Mouse (Mus musculus) liver, embryonic 14.5 days (tissue): ENCODE data around the gene Olfr418. TPM values are rescaled to one million over a fixed set of nuclear protein-coding genes. Genes with fewer than 3 reads are reported as not detected.
"Not testable (repeated sequence)": the region's sequence is repeated elsewhere in the genome, so short reads cannot be mapped to it uniquely, and the experiment has no call there.

Experiments
- ATAC-seq: fragments of 200-750 bp; cut with Nextera tagmentation; 2 replicates; pipeline ENCODE4 v1.8.0; 2017; ENCODE audit warnings: moderate number of reproducible peaks, mild to moderate bottlenecking, moderate library complexity; ENCODE audit not compliant: insufficient read depth
- DNase-seq, 3 experiments: peaks; one replicate each; pipeline ENCODE4 v3.0.0-alpha.2; 2012 to 2013; ENCODE audit warnings: low read depth in 3 of 3, low spot score in 3 of 3
- H3K27ac ChIP-seq: fragments of 300-500 bp; sonication (generic); 2 replicates; pipeline ENCODE4 v1.5.1; 2014; ENCODE audit warnings: moderate library complexity, mild to moderate bottlenecking, control low read depth, inconsistent platforms
- H3K27me3 ChIP-seq: fragments of 300-500 bp; sonication (generic); 2 replicates; pipeline ENCODE4 v1.6.1; 2014; ENCODE audit warnings: mild to moderate bottlenecking, low read length, moderate library complexity; ENCODE audit not compliant: control insufficient read depth, insufficient read depth
- H3K36me3 ChIP-seq: fragments of 300-500 bp; sonication (generic); replicated peaks from 2 replicates; pipeline ENCODE4 v1.6.1; 2014; ENCODE audit warnings: low read depth; ENCODE audit not compliant: control insufficient read depth, insufficient read depth
- H3K4me1 ChIP-seq, 2 experiments: fragments of 200-500 bp in 1 of 2; fragments of 300-500 bp in 1 of 2; sonication (generic) in 1 of 2; replicated peaks; 2 replicates each; pipeline ENCODE4 v1.6.1; 2012 to 2014; ENCODE audit warnings: antibody characterized with exemption in 1 of 2, inconsistent platforms in 1 of 2, low read length in 1 of 2; ENCODE audit not compliant: control insufficient read depth in 2 of 2, insufficient read depth in 2 of 2
- H3K4me2 ChIP-seq: fragments of 300-500 bp; sonication (generic); 2 replicates; pipeline ENCODE4 v1.6.1; 2014; ENCODE audit warnings: low read depth, mild to moderate bottlenecking, control low read depth, moderate library complexity
- H3K4me3 ChIP-seq, 2 experiments: fragments of 200-500 bp in 1 of 2; fragments of 300-500 bp in 1 of 2; sonication (generic) in 1 of 2; 2 replicates each; pipeline ENCODE4 v1.5.1; 2012 to 2014; ENCODE audit warnings: low read depth in 2 of 2, low read length in 2 of 2, mild to moderate bottlenecking in 2 of 2, control low read depth in 1 of 2, inconsistent platforms in 1 of 2, moderate library complexity in 1 of 2; ENCODE audit not compliant: insufficient read depth in 1 of 2
- H3K9ac ChIP-seq: fragments of 300-500 bp; sonication (generic); replicated peaks from 2 replicates; pipeline ENCODE4 v1.6.1; 2014; ENCODE audit warnings: mild to moderate bottlenecking, control low read depth, moderate library complexity
- H3K9me3 ChIP-seq: fragments of 300-500 bp; sonication (generic); 2 replicates; pipeline ENCODE4 v1.6.1; 2016; ENCODE audit warnings: low read length, mixed read lengths; ENCODE audit not compliant: control insufficient read depth
- CTCF ChIP-seq: IDR thresholded peaks from 2 replicates; pipeline ENCODE4 v1.5.1; 2016; ENCODE audit warnings: antibody characterized with exemption, low read depth, control low read depth
- EP300 ChIP-seq: IDR thresholded peaks from 2 replicates; pipeline ENCODE4 v1.6.1; 2016; ENCODE audit warnings: antibody characterized with exemption, low read depth
- WGBS: fragments of 180-500 bp; shearing (Covaris S2); extraction: QIAGEN DNeasy Blood & Tissue Kit; methylation state at CpG from one replicate; pipeline ENCODE4 v1.1.7; 2014; ENCODE audit not compliant: insufficient replicate concordance; 5-methylcytosine and 5-hydroxymethylcytosine counted together
- polyA plus RNA-seq, 2 experiments: library from polyadenylated mRNA; depleted of rRNA in 1 of 2; stranded (reverse) in 1 of 2; unstranded in 1 of 2; fragments of >200 nt; fragmentation: Nextera tagmentation in 1 of 2; extraction: Ambion mirVana in 1 of 2; gene quantifications; 2 replicates each; pipeline versions ENCODE4 v1.2.1 to v1.2.3; 2012 to 2014

The Olfr418 gene
- polyA plus RNA-seq (2012; rRNA removed) (not detected in 2 replicates), polyA plus RNA-seq (2014; fragmentation: Nextera tagmentation; extraction: Ambion mirVana) (not detected in 2 replicates)

- H3K36me3 ChIP-seq, result no peaks in the 10 kb centered on the region
- ATAC-seq (no peak), DNase-seq (no peak)
- TF ChIP-seq CTCF (no peak), EP300 (no peak)
- no peaks in the 10 kb centered on the region for H3K27me3 ChIP-seq
- H3K4me3 ChIP-seq, result no peak within 1 kb of the TSS
- no peak within 1 kb of the TSS for H3K27ac ChIP-seq
- no peak within 1 kb of the TSS for H3K4me2 ChIP-seq
- H3K9ac ChIP-seq, result no peak within 1 kb of the TSS
- H3K4me1 ChIP-seq, result no peaks in the 10 kb centered on the region
- H3K9me3 ChIP-seq, result no peaks in the 10 kb centered on the region
Measured at GRCm38 (mm10) chr1:173265701-173266100, at the start of gene Olfr418. Olfr418 (plus strand) TSS chr1:173266001.

DNA sequence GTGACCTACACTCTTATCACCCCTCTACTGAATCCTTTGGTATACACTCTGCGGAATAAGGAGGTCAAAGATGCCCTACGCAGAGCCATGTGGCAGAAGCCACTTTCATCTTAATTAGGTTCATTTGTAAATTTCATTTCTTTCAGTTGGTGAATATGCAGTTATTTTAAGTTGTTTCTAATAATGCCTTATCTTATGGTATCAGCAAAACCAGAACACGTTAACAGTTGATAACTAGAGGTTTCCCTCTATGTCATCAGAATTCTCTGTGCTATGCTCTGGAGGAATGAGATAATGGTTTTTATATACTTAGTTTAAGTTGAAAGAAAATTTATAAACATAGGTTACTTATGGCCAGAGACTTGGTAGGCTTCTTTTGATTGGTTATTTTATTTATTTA is 49.3 kb upstream of the Olfr418 start:
- no peaks in the 10 kb centered on the region for H3K4me1 ChIP-seq
- ATAC-seq, result no peak
- H3K27ac ChIP-seq, result no peak overlapping the region
- no peaks in the 10 kb centered on the region for H3K36me3 ChIP-seq
- DNase-seq, result no peak
- no peak overlapping the region for H3K4me3 ChIP-seq
- H3K27me3 ChIP-seq, result no peaks in the 10 kb centered on the region
- TF ChIP-seq CTCF (no peak), EP300 (no peak)
- no peaks in the 10 kb centered on the region for H3K9me3 ChIP-seq
- 73% methylated on average over 3 of the region's 3 CpGs for WGBS
- H3K4me2 ChIP-seq, result no peak overlapping the region
- H3K9ac ChIP-seq, result no peak overlapping the region

DNA sequence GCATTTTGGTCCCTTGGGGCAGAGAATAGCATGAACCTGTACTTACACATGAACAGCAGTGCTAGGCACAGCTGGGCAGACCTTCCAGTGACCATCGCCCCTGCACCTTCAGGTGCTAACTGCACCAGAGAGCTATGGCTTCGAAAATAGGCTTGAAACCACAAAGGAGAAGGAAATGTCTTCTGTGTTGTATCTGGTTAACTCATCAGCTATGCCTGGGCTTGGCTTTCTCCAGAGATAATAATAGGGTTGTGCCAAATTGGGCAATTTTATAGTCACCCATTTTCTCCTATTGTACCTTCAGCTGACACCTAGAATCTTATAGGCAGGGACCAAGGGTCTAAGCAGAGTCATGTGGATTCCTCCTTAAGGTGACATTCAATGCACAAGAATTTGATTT is 38.7 kb upstream of the Olfr418 start, which contains the start of gene Fcer1a:
Gene Fcer1a (minus strand): TSS at position 134 of the 400 bp plus-strand sequence.
- no peak within 1 kb of the TSS for H3K9ac ChIP-seq
- no peak within 1 kb of the TSS for H3K27ac ChIP-seq
- no peak for DNase-seq
- H3K36me3 ChIP-seq, result no peaks in the 10 kb centered on the region
- WGBS, result 37% methylated on average over 2 of the region's 2 CpGs
- no peak for ATAC-seq
- H3K9me3 ChIP-seq, result no peaks in the 10 kb centered on the region
- TF ChIP-seq EP300 (no peak), CTCF (no peak)
- H3K4me2 ChIP-seq, result no peak within 1 kb of the TSS
- H3K4me3 ChIP-seq, result no peak within 1 kb of the TSS
- H3K27me3 ChIP-seq, result no peaks in the 10 kb centered on the region
- H3K4me1 ChIP-seq, result no peaks in the 10 kb centered on the region

GRCm38 (mm10) chr1:173237004-173237403 is 28.8 kb upstream of the Olfr418 start:
- H3K9me3 ChIP-seq, H3K4me1 ChIP-seq, H3K4me2 ChIP-seq, H3K4me3 ChIP-seq, H3K27ac ChIP-seq, ATAC-seq, DNase-seq, H3K9ac ChIP-seq, H3K27me3 ChIP-seq, H3K36me3 ChIP-seq: not testable (repeated sequence)
- 52% methylated on average over 1 of the region's 1 CpGs for WGBS

DNA sequence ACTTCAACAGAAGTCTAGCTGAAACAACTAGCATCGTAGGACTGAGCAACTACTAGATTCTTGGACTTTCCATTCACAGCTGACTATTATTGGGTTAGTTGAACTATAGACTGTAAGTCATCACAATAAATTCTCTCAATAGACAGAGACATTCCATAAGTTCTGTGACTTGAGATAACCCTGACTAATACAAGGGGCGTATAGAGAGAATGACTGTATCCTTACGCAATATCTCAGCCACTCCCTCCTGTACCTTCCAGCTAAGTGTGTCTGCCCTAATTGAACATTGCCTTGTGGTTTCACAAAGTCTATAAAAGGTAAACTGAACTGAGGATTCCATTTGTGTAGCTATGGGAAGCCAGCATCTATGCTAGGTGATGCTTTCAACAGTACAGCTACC is 15.9 kb upstream of the Olfr418 start:
- DNase-seq, result no peak
- TF ChIP-seq EP300 (no peak), CTCF (no peak)
- no peak overlapping the region for H3K9ac ChIP-seq
- H3K4me1 ChIP-seq, result no peaks in the 10 kb centered on the region
- H3K4me3 ChIP-seq, result no peak overlapping the region
- H3K36me3 ChIP-seq, result no peaks in the 10 kb centered on the region
- WGBS, result 74% methylated on average over 3 of the region's 3 CpGs
- H3K27ac ChIP-seq, result no peak overlapping the region
- no peak for ATAC-seq
- no peaks in the 10 kb centered on the region for H3K27me3 ChIP-seq
- H3K9me3 ChIP-seq, result no peaks in the 10 kb centered on the region
- H3K4me2 ChIP-seq, result no peak overlapping the region
